Mouse (Mus musculus): ENCODE data around the gene Arl6ip6.

The Arl6ip6 gene

DNA sequence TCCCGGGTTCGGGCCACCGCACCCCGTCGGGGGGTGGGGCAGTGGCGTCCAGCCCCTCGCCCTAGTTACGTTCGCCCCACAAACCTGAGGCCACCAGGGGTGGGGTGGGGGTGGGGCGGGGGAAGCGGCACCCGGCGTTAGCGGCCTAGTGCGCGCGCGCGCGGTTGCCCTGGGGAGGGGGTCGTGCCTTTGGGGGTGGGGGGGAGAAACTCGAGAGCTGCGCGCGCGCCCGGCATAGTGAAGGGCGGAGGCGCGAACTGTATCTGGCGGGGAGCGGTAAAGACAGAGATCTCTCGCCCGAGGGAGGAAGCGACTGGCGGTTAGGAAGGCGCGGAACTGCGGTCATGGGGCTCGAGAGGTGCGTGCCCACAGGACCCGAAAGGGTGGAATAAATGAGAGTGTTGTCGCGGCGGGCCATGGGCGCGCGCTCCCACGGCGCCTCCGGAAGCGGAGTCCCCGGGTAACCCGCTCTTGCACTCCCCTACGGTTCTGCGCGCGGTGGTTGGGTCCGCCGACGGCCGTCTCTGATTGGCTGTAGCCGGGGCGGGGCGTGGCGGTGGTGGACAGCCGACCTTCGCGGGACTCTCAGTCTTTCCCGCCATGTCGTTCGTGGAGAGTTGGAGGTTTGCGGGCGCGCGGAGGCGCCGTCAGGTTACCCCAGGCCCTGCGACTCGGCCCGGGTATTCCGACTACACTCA, at the start of gene Arl6ip6:
Gene Arl6ip6 (plus strand): TSS at position 204 of the 698 bp plus-strand sequence.
- DNase-seq = peak; percentile 98

DNA sequence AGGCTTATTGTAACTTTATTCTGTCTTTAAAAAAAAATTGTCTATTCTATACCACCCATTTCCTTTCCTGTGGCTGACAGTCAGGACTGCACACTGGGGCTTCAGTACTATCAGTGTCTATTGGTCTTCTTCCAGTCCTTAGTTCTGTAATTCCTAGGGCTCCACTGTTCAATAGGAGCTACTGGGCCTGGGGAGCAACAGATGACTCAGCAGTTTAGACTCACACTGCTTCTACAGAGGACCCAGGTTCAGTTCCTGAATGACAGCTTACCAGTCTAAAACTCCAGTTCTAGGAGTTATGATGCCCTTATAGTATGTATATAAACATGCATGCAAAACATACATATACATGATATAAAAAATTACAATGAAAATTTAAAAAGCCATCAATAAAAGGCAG, 44.7 kb upstream of the Arl6ip6 start:
- no peak for DNase-seq

DNA sequence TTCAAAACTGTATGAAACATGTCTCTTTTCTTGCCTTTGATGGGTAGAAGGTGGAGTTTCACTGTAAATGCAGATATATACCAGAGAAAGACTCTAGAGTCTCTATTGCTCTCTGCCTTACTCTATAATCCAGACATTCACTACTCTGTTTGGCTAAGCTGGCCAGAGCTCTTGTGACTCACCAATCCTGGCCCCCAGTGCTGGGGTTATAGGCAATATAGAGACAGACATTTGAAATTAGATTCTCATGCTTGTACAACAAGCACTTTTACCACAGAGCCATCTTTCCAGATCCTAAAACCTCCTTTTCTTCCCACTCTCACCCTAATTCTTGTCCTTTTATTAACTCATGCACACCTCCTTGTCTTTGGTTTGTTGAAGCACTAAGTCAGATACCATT, 17.6 kb upstream of the Arl6ip6 start:
- DNase-seq = no peak

DNA sequence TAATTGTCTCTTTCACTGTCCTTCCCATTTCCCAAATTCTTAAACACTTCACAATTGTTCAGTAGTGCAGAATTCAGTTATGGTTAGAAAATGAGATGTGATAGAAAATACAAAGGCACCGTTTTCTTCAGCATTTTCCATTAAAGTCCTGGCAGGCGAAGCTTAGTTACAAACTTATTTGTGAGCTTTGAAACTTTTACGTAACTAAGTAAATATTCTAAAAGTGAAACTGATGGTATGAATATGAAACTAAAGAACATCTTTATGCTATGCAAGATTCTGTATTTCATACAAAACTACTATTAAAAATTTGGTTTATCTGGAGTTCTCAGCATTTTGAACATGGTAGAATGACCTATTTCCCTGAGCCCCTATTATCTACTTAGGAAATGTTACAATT, 12.6 kb upstream of the Arl6ip6 start:
- DNase-seq = no peak

DNA sequence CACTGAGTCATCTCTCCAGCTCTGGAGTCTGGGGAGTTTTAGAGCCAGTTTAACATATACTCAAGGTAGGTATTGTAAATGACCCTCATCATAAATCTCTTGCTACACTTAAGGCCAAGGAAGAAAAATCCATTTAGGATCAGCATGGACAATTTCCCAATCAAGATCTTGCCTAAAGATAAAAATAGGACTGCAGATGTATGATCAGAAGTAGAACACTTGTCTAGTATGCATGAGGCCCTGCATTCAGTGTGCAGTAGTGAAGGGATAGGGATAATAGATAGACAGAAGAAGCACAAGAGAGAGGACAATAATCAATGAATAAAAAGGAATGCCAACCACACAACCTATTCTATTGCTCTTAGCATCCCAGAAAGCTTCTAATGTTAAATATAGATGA, 11.7 kb upstream of the Arl6ip6 start:
- DNase-seq = no peak

DNA sequence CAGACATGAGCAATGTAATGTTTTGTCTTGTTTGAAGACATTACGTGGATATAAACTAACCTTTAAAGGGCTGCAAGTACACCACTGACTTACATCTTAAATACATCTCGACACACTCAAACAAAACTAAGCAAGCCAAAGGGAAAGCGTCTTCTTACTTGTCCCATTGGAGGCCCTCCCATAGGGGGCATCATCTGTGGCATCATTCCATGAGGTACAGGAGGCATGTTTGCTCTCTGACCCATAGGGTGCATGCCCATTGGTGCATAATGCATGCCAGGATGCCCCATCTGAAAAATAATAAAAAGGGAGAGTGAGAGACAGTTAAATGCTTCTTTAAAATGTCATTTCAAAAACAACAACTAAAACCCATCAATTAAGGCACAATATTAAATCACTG, 1.7 kb upstream of the Arl6ip6 start:
- peak in 1 of 2 experiments; percentile 11 for DNase-seq

DNA sequence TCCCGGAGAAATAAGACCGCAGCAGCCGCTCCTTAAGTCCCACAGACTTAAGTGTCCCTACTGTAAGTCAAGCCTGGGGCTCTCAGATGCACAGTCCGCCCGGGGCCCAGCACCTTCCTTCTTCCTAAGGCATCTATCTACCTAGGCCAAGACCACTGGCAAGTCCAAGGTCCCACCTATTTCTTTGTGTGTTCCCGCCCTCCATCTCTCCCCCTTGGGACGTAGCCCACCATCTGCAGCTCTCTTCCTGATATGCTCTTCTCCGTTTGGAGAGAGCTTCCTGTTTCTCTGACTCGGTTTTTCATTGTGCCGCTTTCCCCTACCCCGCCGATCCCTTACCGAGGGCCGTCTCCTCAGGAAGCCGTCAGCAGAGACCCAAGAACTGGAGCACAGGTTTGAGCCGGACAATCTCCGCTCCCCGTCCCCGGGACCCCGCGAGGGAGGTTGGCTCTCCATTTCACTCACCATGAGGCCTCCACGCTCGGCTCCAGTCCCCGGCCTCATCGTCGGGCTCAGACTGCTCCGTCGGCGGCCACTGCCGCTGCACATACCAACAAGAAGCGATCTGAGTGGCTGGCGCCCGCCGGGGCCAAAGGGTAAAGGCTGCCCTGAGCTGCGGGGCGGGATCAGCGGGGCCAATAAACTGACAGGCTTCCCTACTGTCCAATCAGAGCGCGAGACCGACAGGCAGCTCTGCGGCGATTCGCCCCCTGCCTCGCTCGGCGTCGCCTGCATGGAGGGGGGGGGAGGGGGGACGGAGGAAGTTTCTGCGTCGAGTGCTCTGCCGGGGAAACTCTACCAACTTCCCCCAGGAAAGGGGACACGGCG, 628 bp upstream of the Arl6ip6 start, which contains the start of gene Prpf40a:
Gene Prpf40a (minus strand): TSS at position 601 of the 828 bp plus-strand sequence.
- DNase-seq = peak; percentile 100

DNA sequence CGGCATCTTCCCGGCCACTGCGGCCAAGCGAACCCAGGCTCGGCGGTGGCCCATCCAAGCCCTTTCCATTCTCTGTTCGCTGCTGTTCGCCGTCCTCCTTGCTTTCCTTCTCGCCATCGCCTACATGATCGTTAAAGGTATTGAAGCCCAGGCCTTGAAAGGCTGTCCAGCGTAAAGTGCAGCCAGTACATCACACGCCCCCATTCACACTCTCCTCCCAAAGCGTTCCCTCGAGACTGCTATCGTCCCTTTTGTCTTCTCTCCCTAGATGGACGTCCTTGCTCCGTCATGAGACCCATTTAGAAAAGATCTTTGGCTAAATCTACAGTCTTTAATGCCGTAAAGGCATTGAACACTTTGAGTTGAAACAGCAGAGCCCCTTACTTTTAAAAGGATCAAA, 860 bp downstream of the Arl6ip6 start:
- no peak for DNase-seq

DNA sequence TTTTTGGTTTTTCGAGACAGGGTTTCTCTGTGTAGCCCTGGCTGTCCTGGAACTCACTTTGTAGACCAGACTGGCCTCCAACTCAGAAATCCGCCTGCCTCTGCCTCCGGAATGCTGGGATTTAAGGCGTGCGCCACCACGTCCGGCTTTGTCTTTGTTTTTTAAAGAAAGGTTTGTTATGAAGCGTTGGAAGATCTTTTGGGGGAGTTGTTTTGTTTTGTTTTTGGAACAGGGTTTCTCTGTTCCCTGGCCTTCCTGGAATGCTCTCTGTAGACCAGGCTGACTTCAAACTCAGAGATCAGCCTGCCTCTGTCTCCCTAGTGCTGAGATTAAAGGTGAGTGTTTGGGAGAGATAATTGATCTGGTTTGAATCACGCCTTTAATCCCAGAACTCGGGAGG, 4.9 kb downstream of the Arl6ip6 start:
- DNase-seq = no peak

DNA sequence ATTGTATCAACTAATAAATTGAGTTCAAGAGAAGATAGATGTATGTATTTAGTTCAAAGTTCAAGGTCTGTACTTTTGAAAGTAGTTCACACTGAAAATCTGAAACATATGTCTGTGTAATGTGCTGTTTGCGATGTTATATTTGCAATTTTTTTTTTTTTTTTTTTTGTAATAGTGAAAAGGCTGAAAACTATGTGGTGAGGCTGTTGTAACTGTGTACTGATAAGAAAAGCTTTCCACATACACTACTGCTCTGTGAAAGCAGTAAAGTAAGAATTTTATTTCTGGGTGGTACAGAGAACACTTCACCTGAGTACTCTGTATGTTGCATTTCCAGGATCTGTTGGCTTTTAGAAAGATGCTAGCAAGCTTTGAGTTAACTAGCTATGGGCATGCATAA, 7.7 kb downstream of the Arl6ip6 start:
- DNase-seq = no peak

DNA sequence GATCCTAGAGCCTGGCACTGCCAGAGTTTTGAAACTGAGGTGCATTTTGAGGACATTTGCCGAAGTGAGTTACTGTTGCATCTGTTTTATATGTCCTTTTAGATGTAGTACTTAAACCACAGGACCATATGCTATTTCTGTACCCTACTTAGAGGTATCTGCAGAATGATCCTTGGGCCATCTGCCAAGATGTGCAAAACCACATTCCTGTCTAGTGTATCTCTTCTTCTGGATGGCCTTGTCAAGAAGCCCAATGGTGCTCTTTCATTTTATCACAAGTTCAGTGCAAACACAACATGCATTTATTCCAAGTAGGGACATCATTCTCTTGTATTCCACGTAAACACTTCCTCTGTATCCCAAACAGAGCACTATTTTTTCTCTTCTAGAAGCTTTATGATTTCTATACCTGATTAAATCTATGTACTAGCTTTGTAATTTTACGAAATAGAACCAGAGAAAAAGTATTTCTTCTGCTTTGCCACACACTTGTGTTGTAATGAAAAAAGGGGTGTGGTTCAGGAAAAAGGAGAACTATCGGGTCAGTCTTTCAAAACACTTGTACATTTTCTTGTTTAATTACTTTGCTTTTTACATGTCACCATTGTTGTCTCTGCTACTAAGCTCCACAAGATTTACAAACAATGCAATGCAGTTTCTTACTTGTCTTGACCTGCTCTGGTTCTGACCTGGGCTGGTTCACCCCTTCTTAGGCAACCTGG, 8.8 kb downstream of the Arl6ip6 start:
- DNase-seq = no peak

DNA sequence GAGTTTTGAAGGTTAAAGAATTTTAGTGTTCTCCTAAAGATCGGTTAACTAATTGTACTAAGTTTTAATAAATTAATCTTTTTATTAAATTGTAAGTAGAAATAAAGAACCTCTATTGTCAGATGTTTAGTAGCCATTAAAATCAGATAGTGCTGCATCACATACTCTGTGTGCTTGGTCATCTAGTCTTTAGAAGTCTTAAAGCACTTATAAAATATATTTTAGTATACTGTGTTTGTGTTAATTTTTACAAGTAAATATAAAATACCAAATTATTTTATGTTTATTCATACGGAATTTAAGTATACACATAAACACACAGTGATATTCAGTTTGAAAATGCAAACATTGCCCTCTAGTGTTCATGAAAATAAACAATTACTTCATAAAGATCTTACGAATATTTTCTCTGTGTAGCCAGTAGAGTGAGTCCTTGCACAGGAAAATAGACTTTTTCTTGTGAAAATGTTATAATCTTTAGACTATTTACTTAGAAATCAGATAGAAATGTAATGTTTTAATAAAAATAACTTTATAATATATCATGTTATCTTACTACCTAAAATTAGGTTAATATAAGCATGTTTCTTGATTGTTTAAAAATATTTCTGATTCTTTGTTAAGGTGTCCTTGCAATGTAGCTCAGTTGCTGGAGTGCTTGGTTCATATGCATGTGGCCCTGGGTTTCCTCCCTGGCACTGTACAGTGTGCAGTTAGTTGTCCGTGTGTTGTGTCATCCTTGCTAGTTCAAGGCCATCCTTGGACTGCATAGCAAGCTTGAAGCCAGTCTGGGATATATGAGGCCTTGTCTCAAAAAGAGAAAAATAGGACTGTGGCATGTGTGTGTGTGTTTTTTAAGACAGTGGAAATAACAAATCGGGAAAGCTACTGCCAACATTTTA, 13.1 kb downstream of the Arl6ip6 start:
- no peak for DNase-seq

DNA sequence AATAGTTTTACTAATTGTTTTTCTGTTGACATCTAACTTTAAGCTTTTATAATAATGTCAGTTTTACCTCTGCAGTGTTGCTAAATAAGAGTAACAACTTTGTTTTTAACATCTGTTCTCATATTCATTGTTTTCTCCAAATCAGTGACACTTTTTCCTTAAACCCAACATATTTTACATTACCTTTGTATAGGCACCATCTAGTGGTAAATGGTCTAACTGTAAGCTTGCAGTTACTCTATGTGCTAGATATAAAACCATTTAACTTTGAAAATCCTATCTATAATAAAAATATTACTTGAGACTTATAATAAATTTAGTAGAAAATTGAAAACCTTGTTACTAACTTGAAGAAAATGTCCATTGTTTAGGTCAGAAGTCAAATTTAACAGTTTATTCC, 15.2 kb downstream of the Arl6ip6 start:
- DNase-seq = no peak

DNA sequence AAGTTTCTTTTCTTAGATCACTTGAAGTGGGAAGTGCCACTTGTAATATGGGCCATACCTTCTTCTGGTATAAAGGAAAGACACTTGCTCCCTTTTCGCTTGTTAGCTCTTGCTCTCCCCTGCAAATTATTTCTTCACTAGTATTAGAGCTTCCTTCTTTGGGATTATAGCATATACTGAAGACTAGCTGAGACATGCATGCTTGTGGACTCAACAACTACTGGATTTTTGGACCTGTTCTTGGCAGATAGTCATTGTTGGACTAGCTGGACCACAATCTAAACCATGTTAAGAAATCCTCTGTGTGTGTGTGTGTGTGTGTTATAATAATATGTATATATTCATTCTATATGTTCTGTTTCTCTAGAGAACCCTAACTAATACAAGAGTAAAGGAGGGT, 22.0 kb downstream of the Arl6ip6 start:
- DNase-seq = no peak

DNA sequence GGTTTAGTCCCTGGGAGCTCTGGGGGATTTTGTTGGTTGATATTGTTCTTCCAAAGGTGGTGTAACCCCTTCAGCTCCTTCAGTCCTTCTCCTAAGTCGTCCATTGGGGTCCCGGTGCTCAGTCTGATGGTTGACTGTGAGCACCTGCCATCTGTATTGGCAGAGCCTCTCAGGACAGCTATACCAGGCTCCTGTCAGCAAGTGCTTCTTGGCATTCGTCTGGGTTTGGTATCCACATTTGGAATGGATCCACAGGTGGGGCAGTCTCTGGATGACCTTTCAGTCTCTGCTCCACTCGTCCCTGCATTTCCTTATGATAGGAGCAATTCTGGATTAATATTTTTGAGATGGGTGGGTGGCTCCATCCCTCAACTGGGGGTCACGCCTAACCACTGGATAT, 30.7 kb downstream of the Arl6ip6 start:
- DNase-seq = no peak

DNA sequence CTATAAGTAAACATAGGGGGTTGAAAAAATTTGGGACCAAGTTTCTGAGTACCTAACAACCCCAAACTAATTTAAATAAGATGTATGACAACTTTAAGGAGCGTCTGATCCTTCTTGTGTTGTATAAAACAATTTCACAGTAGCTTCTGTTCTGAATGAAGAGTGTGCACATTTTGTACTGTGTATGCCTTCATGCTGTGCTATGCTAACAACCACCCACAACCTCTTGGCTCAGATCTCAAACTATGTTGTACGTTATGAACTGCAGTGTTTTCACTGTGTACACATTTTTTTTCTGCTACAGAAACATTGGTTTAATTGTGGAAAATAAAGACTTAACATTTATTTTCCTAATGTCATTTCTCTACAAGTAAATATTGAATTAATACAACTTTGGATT, 65.5 kb downstream of the Arl6ip6 start:
- DNase-seq = no peak

Measured in cerebellum, postnatal 36 days (tissue).